ENCODE assay signal across 8 mouse cellular contexts in the genomic region with DNA sequence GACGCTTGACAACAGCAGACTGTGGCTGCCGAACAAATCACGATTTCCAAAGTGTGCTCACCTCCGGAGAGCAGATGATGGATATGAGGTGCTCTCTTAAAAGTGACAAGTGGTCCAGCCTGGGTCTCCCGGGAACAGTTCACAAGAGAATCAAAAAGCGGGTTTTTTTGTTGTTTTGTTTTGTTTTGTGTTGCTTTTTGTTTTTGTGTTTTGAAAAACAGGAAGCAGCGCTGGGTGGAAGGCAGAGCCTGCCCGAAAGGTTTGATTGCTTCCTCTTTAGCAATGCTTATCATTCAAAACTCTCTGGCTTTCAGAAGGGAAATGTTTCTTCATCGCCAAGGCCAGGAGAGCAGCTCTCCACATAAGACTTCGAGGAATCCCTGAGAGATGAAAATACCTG. TPM values are rescaled to one million over a fixed set of nuclear protein-coding genes. Genes with fewer than 3 reads are reported as not detected.
A peak's percentile ranks its signal among the peaks of the same experiment; 100 is the strongest.
DNase-seq lines count a peak whose midpoint lies in the region; ATAC-seq and TF ChIP-seq lines count a peak whose summit lies in the region.

No protein-coding gene starts in this region.

- peak overlapping the region; percentile 42 for H3K4me3 ChIP-seq in thymus, adult 2 months (ENCODE audit: control insufficient read depth, insufficient read depth, low read length)
- peak overlapping the region; percentile 86 for H3K4me3 ChIP-seq in forebrain, embryonic 15.5 days
- peak overlapping the region; percentile 98 for H3K4me3 ChIP-seq in liver, adult 2 months (ENCODE audit: insufficient read depth, low read depth, low read length)
- peak overlapping the region; percentile 95 for H3K4me3 ChIP-seq in neural tube, embryonic 13.5 days

- ATAC-seq in forebrain, embryonic 15.5 days (replicated peaks) = no peak
- no peak; the same call in 1 of the 2 replicates for ATAC-seq in neural tube, embryonic 13.5 days (ENCODE audit: low read depth)

- no peak for TF ChIP-seq POLR2A in thymus, adult 2 months (IDR thresholded peaks at IDR 0.05; ENCODE audit: control insufficient read depth, extremely low read depth, insufficient read depth, low read length, poor library complexity)
- no peak for TF ChIP-seq POLR2A in liver, adult 2 months (IDR thresholded peaks at IDR 0.05; ENCODE audit: extremely low read depth, insufficient read depth, low read length)

- H3K36me3 ChIP-seq in thymus, adult 2 months (ENCODE audit: control insufficient read depth, insufficient read depth, low read length) = no peaks in the 10 kb centered on the region
- H3K36me3 ChIP-seq in forebrain, embryonic 15.5 days = no peaks in the 10 kb centered on the region
- H3K36me3 ChIP-seq in liver, adult 2 months (ENCODE audit: control insufficient read depth, insufficient read depth, low read length) = no peaks in the 10 kb centered on the region; the same call in 1 of the 2 replicates
- no peaks in the 10 kb centered on the region for H3K36me3 ChIP-seq in neural tube, embryonic 13.5 days

- peaks cover 11% of the 10 kb centered on the region for H3K4me1 ChIP-seq in thymus, adult 2 months (replicated peaks; ENCODE audit: control insufficient read depth, insufficient read depth, low read length)
- H3K4me1 ChIP-seq in forebrain, embryonic 15.5 days = peaks cover 30% of the 10 kb centered on the region
- peaks cover 21% of the 10 kb centered on the region for H3K4me1 ChIP-seq in liver, adult 2 months (ENCODE audit: control insufficient read depth, insufficient read depth, low read length)
- H3K4me1 ChIP-seq in neural tube, embryonic 13.5 days (replicated peaks) = peaks cover 26% of the 10 kb centered on the region

- WGBS in thymus, adult 2 months = 8% methylated on average over 10 of the region's 10 CpGs
- 24% methylated on average over 10 of the region's 10 CpGs for WGBS in forebrain, embryonic 15.5 days
- 8% methylated on average over 10 of the region's 10 CpGs for WGBS in liver, adult 2 months
- 24% methylated on average over 10 of the region's 10 CpGs for WGBS in neural tube, embryonic 13.5 days

- H3K4me2 ChIP-seq in forebrain, embryonic 15.5 days (replicated peaks) = peak overlapping the region; percentile 57
- peak overlapping the region; percentile 94 for H3K4me2 ChIP-seq in neural tube, embryonic 13.5 days

- DNase-seq in thymus, adult 2 months = no peak
- DNase-seq in thymus, adult 18-20 months = no peak
- peak; percentile 42 for DNase-seq in liver, adult 2 months (ENCODE audit: extremely low read depth, low read depth, low spot score)
- no peak for DNase-seq in adrenal gland, adult 18-20 months (ENCODE audit: low spot score in 2 of 2)
- DNase-seq in right cerebral cortex, postnatal 10 days (ENCODE audit: low spot score in 2 of 2) = no peak
- DNase-seq in adrenal gland, adult 8-10 months = no peak

- H3K27me3 ChIP-seq in thymus, adult 2 months (ENCODE audit: control insufficient read depth, insufficient read depth, low read length) = no peaks in the 10 kb centered on the region
- no peaks in the 10 kb centered on the region for H3K27me3 ChIP-seq in forebrain, embryonic 15.5 days
- H3K27me3 ChIP-seq in liver, adult 2 months (ENCODE audit: control insufficient read depth, insufficient read depth, low read length) = no peaks in the 10 kb centered on the region
- H3K27me3 ChIP-seq in neural tube, embryonic 13.5 days = no peaks in the 10 kb centered on the region

- TF ChIP-seq CTCF in thymus, adult 2 months (IDR thresholded peaks at IDR 0.05; ENCODE audit: borderline replicate concordance, control insufficient read depth, extremely low read depth, insufficient read depth, low read length, poor library complexity) = no peak
- no peak for TF ChIP-seq CTCF in liver, adult 2 months (IDR thresholded peaks at IDR 0.05; ENCODE audit: low read depth, low read length)

- H3K27ac ChIP-seq in thymus, adult 2 months (ENCODE audit: control insufficient read depth, insufficient read depth, low read length) = peak overlapping the region; percentile 50; the same call in 1 of the 2 replicates
- peak overlapping the region; percentile 9; the same call in 1 of the 2 replicates for H3K27ac ChIP-seq in forebrain, embryonic 15.5 days (replicated peaks)
- H3K27ac ChIP-seq in liver, adult 2 months (replicated peaks; ENCODE audit: insufficient read depth, low read depth, low read length) = peak overlapping the region; percentile 92
- H3K27ac ChIP-seq in neural tube, embryonic 13.5 days (replicated peaks) = peak overlapping the region; percentile 24

- H3K9me3 ChIP-seq in forebrain, embryonic 15.5 days = no peaks in the 10 kb centered on the region
- no peaks in the 10 kb centered on the region for H3K9me3 ChIP-seq in neural tube, embryonic 13.5 days

- peak overlapping the region; percentile 47 for H3K9ac ChIP-seq in forebrain, embryonic 15.5 days (replicated peaks)
- peak overlapping the region; percentile 80 for H3K9ac ChIP-seq in liver, adult 2 months (ENCODE audit: low read depth, low read length)
- peak overlapping the region; percentile 95 for H3K9ac ChIP-seq in neural tube, embryonic 13.5 days

- peaks cover 28% of the 10 kb centered on the region; the same call in 1 of the 2 replicates for H3K79me2 ChIP-seq in liver, adult 2 months (ENCODE audit: control insufficient read depth, insufficient read depth, low read length)

RNA-seq across cellular contexts. Expression of a gene that starts 0.6 kb away (rescaled TPM):
- polyA plus RNA-seq in thymus, adult 2 months (2012; rRNA removed) = 11.9 and 12.8 TPM in 2 replicates
- polyA plus RNA-seq in forebrain, embryonic 15.5 days (2015; fragmentation: Nextera tagmentation; extraction: Ambion mirVana) = 54.0 and 54.6 TPM in 2 replicates
- total RNA-seq in liver, adult 2 months (2014; rRNA removed) = 24.9 and 26.4 TPM in 2 replicates
- polyA plus RNA-seq in liver, adult 2 months (2012; rRNA removed) = 7.3 and 8.5 TPM in 2 replicates
- polyA plus RNA-seq in neural tube, embryonic 13.5 days (2015; fragmentation: Nextera tagmentation; extraction: Ambion mirVana) = 38.7 and 40.0 TPM in 2 replicates
- 10 to 100 TPM; 57.2 to 70.4 TPM for total RNA-seq in adrenal gland, adult 18-20 months (2021)
- total RNA-seq in adrenal gland, adult 8-10 months (2022) = 10 to 100 TPM; 41.4 to 46.2 (median 44.0) TPM

Comparison
In these comparisons a context has a peak if more than half of its experiments do, and no peak if none do; other contexts are left out.
1. H3K27ac ChIP-seq: peak in every context shown above with its lines; median percentile 92 in liver, adult 2 months; 50 in thymus, adult 2 months; 24 in neural tube, embryonic 13.5 days; 9 in forebrain, embryonic 15.5 days.
2. H3K4me3 ChIP-seq: peak in every context shown above with its lines; median percentile 98 in liver, adult 2 months; 95 in neural tube, embryonic 13.5 days; 86 in forebrain, embryonic 15.5 days; 42 in thymus, adult 2 months.